ENCODE assay signal across 18 mouse cellular contexts in the genomic region with DNA sequence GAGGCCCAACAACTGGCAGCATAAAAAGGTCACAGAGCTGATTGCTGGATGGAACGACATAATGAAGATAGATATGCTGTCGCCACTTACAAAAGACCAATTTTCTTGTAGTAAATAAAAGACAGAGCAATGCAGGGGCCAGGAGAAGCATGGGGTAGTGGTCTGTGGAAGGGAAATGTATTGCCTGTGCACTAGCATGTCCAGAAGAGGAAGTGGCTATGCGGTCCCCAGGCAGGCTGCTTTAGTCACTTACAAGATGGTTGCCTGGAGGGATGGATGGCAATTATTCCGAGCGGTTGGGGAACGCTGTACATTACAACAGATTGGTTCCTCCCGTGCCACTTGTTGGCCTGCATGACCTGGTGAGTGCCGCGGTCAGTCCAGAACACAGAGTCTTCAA.
"Had no signal": no experiment of that assay in that cellular context is flagged by ENCODE, and none has a peak within 500 bp of the region (broad histone marks: within the 10 kb centered on the region; RNA-seq: fewer than 3 reads in every experiment).

No protein-coding gene starts in this region.

- H3K36me3 ChIP-seq: liver, embryonic 13.5 days; liver, embryonic 15.5 days; lung, embryonic 15.5 days; midbrain, embryonic 15.5 days; neural tube, embryonic 12.5 days had no signal

- H3K9me3 ChIP-seq: liver, embryonic 13.5 days; liver, embryonic 15.5 days; lung, embryonic 15.5 days; megakaryocyte, embryonic 14.5 days; midbrain, embryonic 13.5 days; midbrain, embryonic 15.5 days; neural tube, embryonic 12.5 days had no signal

- DNase-seq: liver, embryonic 13.5 days; liver, postnatal 0 days; lung, adult 2 months; lung, postnatal 14 days; lung, postnatal 36 days; right cerebral cortex, postnatal 14 days; right cerebral cortex, postnatal 4 days; spleen, adult 18-20 months; thymus, adult 18-20 months; thymus, postnatal 14 days; thymus, postnatal 36 days had no signal

- H3K4me1 ChIP-seq: liver, embryonic 13.5 days; liver, embryonic 15.5 days; lung, embryonic 15.5 days; megakaryocyte, embryonic 14.5 days; midbrain, embryonic 13.5 days; midbrain, embryonic 15.5 days; neural tube, embryonic 12.5 days had no signal

- H3K4me3 ChIP-seq: liver, embryonic 13.5 days; liver, embryonic 15.5 days; lung, embryonic 15.5 days; megakaryocyte, embryonic 14.5 days; midbrain, embryonic 13.5 days; midbrain, embryonic 15.5 days; neural tube, embryonic 12.5 days had no signal

- H3K27ac ChIP-seq: liver, embryonic 13.5 days; liver, embryonic 15.5 days; lung, embryonic 15.5 days; midbrain, embryonic 13.5 days; midbrain, embryonic 15.5 days; neural tube, embryonic 12.5 days had no signal

- H3K27me3 ChIP-seq: liver, embryonic 13.5 days; liver, embryonic 15.5 days; lung, embryonic 15.5 days; megakaryocyte, embryonic 14.5 days; midbrain, embryonic 13.5 days; midbrain, embryonic 15.5 days; neural tube, embryonic 12.5 days had no signal

- ATAC-seq: liver, postnatal 0 days; lung, postnatal 0 days; midbrain, embryonic 13.5 days; midbrain, embryonic 15.5 days had no signal
